Mouse (Mus musculus) liver, embryonic 14.5 days (tissue): ENCODE measurements at regions not wholly inside any gene's neighbourhood (a gene's known extent, or its start where the extent isn't known, plus 50 kb on each side); places are given as distances from the start of the nearest gene placed in this dataset.

Experiments
- ATAC-seq: fragments of 200-750 bp; cut with Nextera tagmentation; 2 replicates; pipeline ENCODE4 v1.8.0; 2017; ENCODE audit warnings: moderate number of reproducible peaks, mild to moderate bottlenecking, moderate library complexity; ENCODE audit not compliant: insufficient read depth
- DNase-seq, 3 experiments: peaks; one replicate each; pipeline ENCODE4 v3.0.0-alpha.2; 2012 to 2013; ENCODE audit warnings: low read depth in 3 of 3, low spot score in 3 of 3
- H3K27ac ChIP-seq: fragments of 300-500 bp; sonication (generic); 2 replicates; pipeline ENCODE4 v1.5.1; 2014; ENCODE audit warnings: moderate library complexity, mild to moderate bottlenecking, control low read depth, inconsistent platforms
- H3K27me3 ChIP-seq: fragments of 300-500 bp; sonication (generic); 2 replicates; pipeline ENCODE4 v1.6.1; 2014; ENCODE audit warnings: mild to moderate bottlenecking, low read length, moderate library complexity; ENCODE audit not compliant: control insufficient read depth, insufficient read depth
- H3K36me3 ChIP-seq: fragments of 300-500 bp; sonication (generic); replicated peaks from 2 replicates; pipeline ENCODE4 v1.6.1; 2014; ENCODE audit warnings: low read depth; ENCODE audit not compliant: control insufficient read depth, insufficient read depth
- H3K4me1 ChIP-seq, 2 experiments: fragments of 200-500 bp in 1 of 2; fragments of 300-500 bp in 1 of 2; sonication (generic) in 1 of 2; replicated peaks; 2 replicates each; pipeline ENCODE4 v1.6.1; 2012 to 2014; ENCODE audit warnings: antibody characterized with exemption in 1 of 2, inconsistent platforms in 1 of 2, low read length in 1 of 2; ENCODE audit not compliant: control insufficient read depth in 2 of 2, insufficient read depth in 2 of 2
- H3K4me2 ChIP-seq: fragments of 300-500 bp; sonication (generic); 2 replicates; pipeline ENCODE4 v1.6.1; 2014; ENCODE audit warnings: low read depth, mild to moderate bottlenecking, control low read depth, moderate library complexity
- H3K4me3 ChIP-seq, 2 experiments: fragments of 200-500 bp in 1 of 2; fragments of 300-500 bp in 1 of 2; sonication (generic) in 1 of 2; 2 replicates each; pipeline ENCODE4 v1.5.1; 2012 to 2014; ENCODE audit warnings: low read depth in 2 of 2, low read length in 2 of 2, mild to moderate bottlenecking in 2 of 2, control low read depth in 1 of 2, inconsistent platforms in 1 of 2, moderate library complexity in 1 of 2; ENCODE audit not compliant: insufficient read depth in 1 of 2
- H3K9ac ChIP-seq: fragments of 300-500 bp; sonication (generic); replicated peaks from 2 replicates; pipeline ENCODE4 v1.6.1; 2014; ENCODE audit warnings: mild to moderate bottlenecking, control low read depth, moderate library complexity
- H3K9me3 ChIP-seq: fragments of 300-500 bp; sonication (generic); 2 replicates; pipeline ENCODE4 v1.6.1; 2016; ENCODE audit warnings: low read length, mixed read lengths; ENCODE audit not compliant: control insufficient read depth
- CTCF ChIP-seq: IDR thresholded peaks from 2 replicates; pipeline ENCODE4 v1.5.1; 2016; ENCODE audit warnings: antibody characterized with exemption, low read depth, control low read depth
- EP300 ChIP-seq: IDR thresholded peaks from 2 replicates; pipeline ENCODE4 v1.6.1; 2016; ENCODE audit warnings: antibody characterized with exemption, low read depth
- WGBS: fragments of 180-500 bp; shearing (Covaris S2); extraction: QIAGEN DNeasy Blood & Tissue Kit; methylation state at CpG from one replicate; pipeline ENCODE4 v1.1.7; 2014; ENCODE audit not compliant: insufficient replicate concordance; 5-methylcytosine and 5-hydroxymethylcytosine counted together

- H3K9ac ChIP-seq, result no peak overlapping the region
- no peak overlapping the region for H3K4me2 ChIP-seq
- H3K9me3 ChIP-seq, result no peaks in the 10 kb centered on the region
- H3K4me1 ChIP-seq, result no peaks in the 10 kb centered on the region
- DNase-seq, result no peak
- no peak overlapping the region for H3K27ac ChIP-seq
- no peak overlapping the region for H3K4me3 ChIP-seq
- ATAC-seq, result no peak
- TF ChIP-seq EP300 (no peak), CTCF (no peak)
- no peaks in the 10 kb centered on the region for H3K36me3 ChIP-seq
- no peaks in the 10 kb centered on the region for H3K27me3 ChIP-seq
- 54% methylated on average over 12 of the region's 12 CpGs for WGBS
These were observed 357.5 kb upstream of the Rnf32 start for GRCm38 (mm10) chr5:28838141-28838925.

- TF ChIP-seq CTCF (no peak), EP300 (no peak)
- H3K9ac ChIP-seq, result no peak overlapping the region
- no peak for DNase-seq
These were observed 352.0 kb upstream of the Shh start for GRCm38 (mm10) chr5:28819091-28819490.

GRCm38 (mm10) chr5:28807950-28808349 lies 340.9 kb upstream of the Shh start:
- Histone ChIP-seq H3K9ac (no peak overlapping the region), H3K36me3 (no peaks in the 10 kb centered on the region), H3K4me2 (no peak overlapping the region), H3K4me1 (no peaks in the 10 kb centered on the region), H3K9me3 (no peaks in the 10 kb centered on the region), H3K27me3 (no peaks in the 10 kb centered on the region), H3K27ac (no peak overlapping the region), H3K4me3 (no peak overlapping the region)
- TF ChIP-seq CTCF, result no peak
- no peak for DNase-seq
- 61% methylated on average over 5 of the region's 5 CpGs for WGBS
- no peak for ATAC-seq

More at GRCm38 (mm10) chr5:28819091-28819490, 352.0 kb upstream of the Shh start:
- H3K4me3 ChIP-seq, result no peak overlapping the region
- H3K9me3 ChIP-seq, result no peaks in the 10 kb centered on the region
- no peak for ATAC-seq
- 65% methylated on average over 5 of the region's 5 CpGs for whole genome bisulfite sequencing
- H3K27me3 ChIP-seq, result no peaks in the 10 kb centered on the region
- H3K4me1 ChIP-seq, result no peaks in the 10 kb centered on the region
- no peaks in the 10 kb centered on the region for H3K36me3 ChIP-seq
- no peak overlapping the region for H3K4me2 ChIP-seq
- H3K27ac ChIP-seq, result no peak overlapping the region

- Histone ChIP-seq H3K4me1 (no peaks in the 10 kb centered on the region), H3K4me3 (no peak overlapping the region), H3K27ac (no peak overlapping the region), H3K27me3 (no peaks in the 10 kb centered on the region), H3K4me2 (no peak overlapping the region), H3K36me3 (no peaks in the 10 kb centered on the region), H3K9me3 (no peaks in the 10 kb centered on the region), H3K9ac (no peak overlapping the region)
- no peak for ATAC-seq
- 67% methylated on average over 2 of the region's 2 CpGs for WGBS
- DNase-seq, result no peak
- TF ChIP-seq EP300 (no peak), CTCF (no peak)
These were observed 332.4 kb upstream of the Shh start for GRCm38 (mm10) chr5:28799464-28799863.

- Histone ChIP-seq H3K9me3 (no peaks in the 10 kb centered on the region), H3K4me1 (no peaks in the 10 kb centered on the region), H3K27me3 (no peaks in the 10 kb centered on the region), H3K9ac (no peak overlapping the region), H3K4me2 (no peak overlapping the region), H3K27ac (no peak overlapping the region), H3K36me3 (no peaks in the 10 kb centered on the region), H3K4me3 (no peak overlapping the region)
- WGBS, result 53% methylated on average over 1 of the region's 1 CpGs
- DNase-seq, result no peak
- TF ChIP-seq CTCF (no peak), EP300 (no peak)
- no peak for ATAC-seq
These were observed 331.3 kb upstream of the Shh start for GRCm38 (mm10) chr5:28798361-28798760.
